Mouse (Mus musculus) frontal cortex, adult 2 months (tissue): ENCODE results near the gene Calhm4. TPM values are rescaled to one million over a fixed set of nuclear protein-coding genes. Genes with fewer than 3 reads are reported as not detected.

Experiments
- DNase-seq, 2 experiments: peaks; one replicate each; pipeline ENCODE4 v3.0.0; 2022; ENCODE audit warnings: low spot score in 1 of 2; ENCODE audit errors: extremely low spot score in 1 of 2
- polyA plus RNA-seq: library from polyadenylated mRNA; depleted of rRNA; stranded (reverse); fragments of >200 nt; gene quantifications from 2 replicates; pipeline ENCODE4 v1.2.3, GENCODE M21; 2012; rRNA removed

The Calhm4 gene
- polyA plus RNA-seq, 1 experiment: not detected

DNA sequence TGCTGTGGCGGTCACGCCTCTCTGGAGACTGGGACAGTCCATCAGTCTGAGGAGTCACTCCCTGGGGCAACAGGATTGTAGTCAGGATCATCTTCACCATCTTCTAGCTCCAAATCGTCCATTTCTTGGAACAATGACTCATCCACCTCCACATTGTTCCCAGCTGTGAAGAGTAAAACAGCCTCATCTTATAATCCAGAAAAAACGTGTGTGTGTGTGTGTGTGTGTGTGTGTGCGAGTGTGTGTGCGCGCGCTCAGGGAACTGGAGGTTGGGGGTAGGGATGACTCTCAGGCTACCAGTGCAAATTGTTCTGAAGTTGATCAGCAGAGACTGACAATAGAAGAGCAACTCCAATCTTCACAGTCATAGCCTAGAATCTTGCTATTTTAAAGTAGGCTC is 47.4 kb downstream of the Calhm4 start:
- DNase-seq: peak in 1 of 2 experiments; percentile 5

Other genes starting within 250 kb of the Calhm4 start
- gene Sult3a1, start 186.6 kb downstream of the Calhm4 start, polyA plus RNA-seq: not detected in 2 replicates
- gene Rsph4a, start 139.2 kb downstream of the Calhm4 start, polyA plus RNA-seq: 0.57 and 0.82 TPM in 2 replicates
- 6.8 and 8.3 TPM in 2 replicates for gene Zup1, start 93.0 kb downstream of the Calhm4 start, polyA plus RNA-seq
- 60.9 and 78.0 TPM in 2 replicates for gene Rwdd1, start 24.7 kb downstream of the Calhm4 start, polyA plus RNA-seq
- not detected in 2 replicates for gene Trappc3l, start 6.7 kb downstream of the Calhm4 start, polyA plus RNA-seq
- gene Calhm5, start 52.2 kb upstream of the Calhm4 start, polyA plus RNA-seq: 1.4 and 1.8 TPM in 2 replicates
- gene Calhm6, start 83.7 kb upstream of the Calhm4 start, polyA plus RNA-seq: 0.44 and 0.50 TPM in 2 replicates
- 3.6 and 3.8 TPM in 2 replicates for gene Dse, start 163.4 kb upstream of the Calhm4 start, polyA plus RNA-seq
- gene Tspyl1, start 237.9 kb upstream of the Calhm4 start, polyA plus RNA-seq: 103 and 105 TPM in 2 replicates